Mouse (Mus musculus): ENCODE results near the gene Loxl3. TPM values are rescaled to one million over a fixed set of nuclear protein-coding genes. Genes with fewer than 3 reads are reported as not detected.

Loxl3 gene
- total RNA-seq, 2 experiments from 2014 or later: 0.61 to 8.2 TPM

GRCm38 (mm10) chr6:83043561-83043960 lies 9.6 kb downstream of the Loxl3 start:
- no peak for ATAC-seq (replicated peaks; ENCODE audit: low FRiP score, low TSS enrichment, poor library complexity, severe bottlenecking)

- ATAC-seq (replicated peaks; ENCODE audit: low FRiP score, low TSS enrichment, poor library complexity, severe bottlenecking): no peak
These were observed 10.0 kb downstream of the Loxl3 start for GRCm38 (mm10) chr6:83043993-83044392.

DNA sequence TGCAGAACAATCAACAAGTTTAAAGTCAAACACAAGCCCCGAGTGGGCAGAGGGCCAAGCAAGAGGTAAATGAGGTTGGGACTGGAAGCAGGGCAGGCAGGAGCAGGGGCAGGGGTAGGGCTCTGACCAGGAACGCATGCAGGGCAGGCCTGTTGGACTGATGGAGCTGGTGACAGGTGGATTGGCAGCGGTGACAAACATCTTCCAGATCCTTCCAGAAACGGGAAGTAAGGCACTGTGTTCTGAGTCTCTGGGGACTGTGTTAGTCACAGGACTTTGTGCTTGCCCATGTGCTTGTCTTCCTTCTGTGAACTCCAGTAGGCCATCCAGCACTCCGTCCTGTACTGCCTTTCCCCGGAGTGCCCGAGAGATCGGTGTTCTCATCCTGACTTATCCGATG lies 10.8 kb downstream of the Loxl3 start:
- no peak for ATAC-seq (replicated peaks; ENCODE audit: low FRiP score, low TSS enrichment, poor library complexity, severe bottlenecking)

DNA sequence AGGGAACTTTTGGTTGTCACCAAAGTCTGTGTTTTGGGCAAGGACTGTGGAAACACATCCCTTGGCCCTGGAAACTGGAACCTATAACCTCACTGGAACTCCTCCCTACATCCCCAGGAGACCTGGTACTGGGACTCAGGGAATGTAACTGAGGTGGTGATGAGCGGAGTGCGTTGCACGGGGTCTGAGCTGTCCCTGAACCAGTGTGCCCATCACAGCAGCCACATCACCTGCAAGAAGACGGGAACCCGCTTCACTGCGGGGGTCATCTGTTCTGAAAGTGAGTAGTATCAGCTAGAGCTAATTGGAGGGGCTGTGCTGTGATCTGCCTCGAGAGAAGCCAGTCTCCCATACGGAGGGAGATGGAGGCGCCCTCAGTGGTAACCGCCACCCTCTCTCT lies 15.4 kb downstream of the Loxl3 start:
- no peak for ATAC-seq (replicated peaks; ENCODE audit: low FRiP score, low TSS enrichment, poor library complexity, severe bottlenecking)

DNA sequence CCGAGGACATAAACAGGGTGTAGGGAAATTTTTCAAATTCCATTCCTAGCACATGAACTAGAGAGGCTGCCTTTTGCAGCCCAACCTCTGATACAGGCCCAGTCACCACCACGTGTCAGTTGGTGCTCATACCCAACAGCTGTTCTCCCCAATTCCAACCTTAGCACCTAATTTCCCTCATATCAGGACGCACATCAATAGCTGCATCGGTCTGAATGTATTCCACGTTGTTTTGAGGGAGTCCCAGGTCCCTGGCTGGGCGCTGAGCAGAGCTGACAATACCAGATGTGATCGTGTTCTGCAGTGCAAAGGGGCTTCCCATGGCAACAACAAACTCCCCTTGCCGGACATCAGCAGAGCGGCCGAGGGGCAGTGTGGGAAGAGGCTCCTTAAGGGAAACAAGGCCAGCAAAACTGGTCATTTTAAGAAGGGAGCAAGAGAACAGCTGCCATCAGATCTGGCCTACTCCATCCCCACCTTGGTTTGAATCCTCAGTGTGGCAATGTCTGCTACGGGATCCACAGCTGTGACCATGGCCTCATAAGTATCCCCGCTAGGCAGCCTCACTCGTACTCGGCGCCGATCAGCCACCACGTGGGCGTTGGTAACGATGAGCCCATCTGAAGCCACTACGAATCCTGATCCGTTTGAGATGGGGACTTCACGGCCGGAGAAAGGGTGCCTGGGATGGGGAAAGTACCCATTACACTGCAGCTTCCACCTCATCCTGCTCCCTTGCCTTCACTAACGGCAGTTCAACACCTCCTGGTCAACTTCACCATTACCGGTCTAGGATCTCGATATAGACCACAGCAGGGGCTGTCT lies 19.4 kb downstream of the Loxl3 start:
- ATAC-seq (replicated peaks; ENCODE audit: low FRiP score, low TSS enrichment, poor library complexity, severe bottlenecking): peak; percentile 25

GRCm38 (mm10) chr6:83054074-83054851 lies 20.3 kb downstream of the Loxl3 start, which contains the start of gene Aup1:
Aup1 (plus strand) TSS chr6:83054521.
- peak; percentile 88 for ATAC-seq (replicated peaks; ENCODE audit: low FRiP score, low TSS enrichment, poor library complexity, severe bottlenecking)

DNA sequence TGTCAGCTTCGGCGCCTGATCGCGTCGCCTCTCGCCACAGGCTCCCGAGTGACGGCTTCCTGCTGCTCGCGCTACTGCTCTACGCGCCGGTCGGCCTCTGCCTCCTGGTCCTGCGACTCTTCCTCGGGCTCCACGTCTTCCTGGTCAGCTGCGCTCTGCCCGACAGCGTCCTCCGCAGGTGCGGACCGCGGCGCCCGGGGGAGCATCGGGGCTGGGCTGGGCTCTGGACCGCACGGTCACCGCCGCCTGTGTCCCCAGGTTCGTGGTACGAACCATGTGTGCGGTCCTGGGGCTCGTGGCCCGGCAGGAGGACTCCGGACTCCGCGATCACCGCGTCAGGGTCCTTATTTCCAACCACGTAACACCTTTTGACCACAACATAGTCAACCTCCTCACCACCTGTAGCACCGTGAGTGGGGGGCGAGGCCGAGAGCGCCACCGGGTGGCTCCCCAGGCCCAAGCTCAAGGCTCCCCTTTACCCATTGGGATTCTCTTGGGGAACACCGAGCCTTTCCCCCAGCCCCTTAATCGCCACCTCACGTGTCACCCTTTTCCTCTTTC lies 21.0 kb downstream of the Loxl3 start, which contains the start of gene Htra2:
Htra2 (minus strand) TSS at position 403 of the 561 bp plus-strand sequence.
- ATAC-seq (replicated peaks; ENCODE audit: low FRiP score, low TSS enrichment, poor library complexity, severe bottlenecking): no peak

DNA sequence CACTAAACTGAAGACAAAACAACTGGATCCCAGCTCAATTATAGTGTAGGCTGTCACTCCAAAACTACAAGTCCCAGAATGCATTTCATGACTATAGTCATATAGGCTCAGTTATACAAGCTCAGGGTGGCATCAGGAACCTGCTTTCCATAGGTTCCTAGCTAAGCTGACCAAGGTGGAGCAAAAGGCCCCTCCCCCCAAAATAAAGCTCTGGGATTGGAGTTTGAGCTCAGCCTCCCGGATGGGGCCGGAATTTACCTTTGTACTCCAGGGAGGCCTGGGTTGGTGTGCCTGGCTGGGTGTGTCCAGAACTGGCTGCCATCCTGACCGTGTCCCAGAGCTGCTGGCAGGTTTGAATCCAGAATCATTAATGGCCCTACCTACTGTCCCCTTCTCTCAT lies 23.8 kb downstream of the Loxl3 start, which contains the start of gene Dqx1:
Dqx1 (plus strand) TSS at position 55 of the 400 bp plus-strand sequence.
- ATAC-seq (replicated peaks; ENCODE audit: low FRiP score, low TSS enrichment, poor library complexity, severe bottlenecking): no peak

DNA sequence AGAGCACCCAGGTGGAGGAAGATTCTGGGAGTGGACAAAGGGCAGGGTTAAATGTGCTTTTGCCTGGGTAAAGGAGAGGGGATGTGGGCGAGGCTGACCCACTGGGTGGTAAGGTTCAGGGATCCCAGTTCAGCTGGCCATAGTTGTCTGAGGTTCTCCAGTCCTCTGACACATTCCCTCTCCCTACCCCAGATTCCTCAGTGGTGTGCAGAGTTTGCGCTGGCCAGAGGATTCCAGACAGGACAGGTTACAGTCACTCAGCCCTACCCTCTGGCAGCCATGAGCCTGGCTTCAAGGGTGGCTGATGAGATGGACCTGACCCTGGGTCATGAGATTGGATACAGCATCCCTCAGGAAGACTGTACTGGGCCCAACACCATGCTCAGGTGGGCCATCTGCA lies 24.8 kb downstream of the Loxl3 start:
- ATAC-seq (replicated peaks; ENCODE audit: low FRiP score, low TSS enrichment, poor library complexity, severe bottlenecking): no peak

GRCm38 (mm10) chr6:83065995-83066394 lies 32.0 kb downstream of the Loxl3 start:
- no peak for ATAC-seq (replicated peaks; ENCODE audit: low FRiP score, low TSS enrichment, poor library complexity, severe bottlenecking)

GRCm38 (mm10) chr6:83066441-83066840 lies 32.5 kb downstream of the Loxl3 start:
- ATAC-seq (replicated peaks; ENCODE audit: low FRiP score, low TSS enrichment, poor library complexity, severe bottlenecking): no peak

DNA sequence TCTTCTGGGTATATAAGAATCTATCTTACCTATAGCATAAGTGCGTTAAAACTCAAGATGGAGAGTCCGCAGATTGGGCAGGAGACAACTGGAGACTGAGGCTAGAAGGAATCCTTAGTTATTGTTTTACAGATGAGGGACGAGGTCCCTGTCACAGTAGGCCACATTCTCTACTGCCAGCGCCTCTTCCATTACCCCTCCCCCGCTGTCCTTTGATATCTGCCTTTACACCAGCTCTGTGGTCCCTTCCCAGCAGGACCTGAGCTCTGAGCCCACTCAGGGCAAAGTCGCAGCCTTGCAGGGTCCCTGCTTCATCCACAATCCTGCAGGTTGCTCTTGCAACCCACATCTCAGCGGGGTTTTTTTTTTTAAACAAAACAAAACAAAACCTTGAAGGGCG lies 34.2 kb downstream of the Loxl3 start:
- no peak for ATAC-seq (replicated peaks; ENCODE audit: low FRiP score, low TSS enrichment, poor library complexity, severe bottlenecking)

DNA sequence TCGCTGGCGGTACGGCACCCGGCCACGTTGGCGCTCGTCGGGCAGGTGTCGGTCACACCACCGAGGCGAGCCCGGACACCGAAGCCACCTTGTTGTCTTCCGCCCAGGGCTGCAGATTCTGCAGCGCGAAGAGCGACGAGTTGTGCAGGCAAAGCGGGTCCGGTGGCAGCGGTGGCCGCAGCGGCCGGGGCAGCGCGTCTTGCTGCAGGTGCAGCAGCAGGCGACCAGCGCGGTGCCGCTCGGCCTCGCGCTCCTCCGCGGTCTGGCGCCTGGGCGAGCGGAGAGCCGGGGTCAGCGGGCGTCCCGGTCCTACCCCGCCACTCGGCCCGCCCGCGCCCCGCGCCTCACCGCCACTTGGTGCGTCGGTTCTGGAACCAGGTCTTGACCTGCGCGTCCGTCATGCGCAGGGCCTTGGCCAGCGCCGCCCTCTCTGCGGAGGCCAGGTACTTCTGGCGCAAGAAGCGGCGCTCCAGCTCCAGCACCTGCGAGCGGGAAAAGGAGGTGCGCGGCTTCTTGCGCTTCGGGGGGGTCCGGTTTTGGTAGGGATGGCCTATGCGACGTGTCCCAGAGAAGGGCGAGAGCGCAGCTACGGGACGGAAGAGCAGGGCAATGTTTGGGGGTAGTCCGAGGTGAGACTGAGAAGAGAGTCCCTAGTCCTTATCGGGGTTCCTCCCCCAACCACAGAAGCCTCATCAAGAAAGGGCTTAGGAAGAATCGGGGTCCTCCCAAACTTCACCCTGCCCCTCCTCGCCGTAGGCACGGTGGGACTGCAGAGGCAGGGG lies 34.9 kb downstream of the Loxl3 start:
- ATAC-seq (replicated peaks; ENCODE audit: low FRiP score, low TSS enrichment, poor library complexity, severe bottlenecking): no peak

- ATAC-seq (replicated peaks; ENCODE audit: low FRiP score, low TSS enrichment, poor library complexity, severe bottlenecking): no peak
These were observed 35.7 kb downstream of the Loxl3 start for GRCm38 (mm10) chr6:83069488-83070246.

DNA sequence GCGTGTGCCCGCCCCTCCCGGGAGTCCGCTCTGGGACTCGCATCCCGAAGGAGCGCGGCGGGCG lies 36.1 kb downstream of the Loxl3 start, which contains the start of gene Tlx2:
Tlx2 (minus strand) TSS at position 47 of the 64 bp plus-strand sequence.
- no peak for ATAC-seq (replicated peaks; ENCODE audit: low FRiP score, low TSS enrichment, poor library complexity, severe bottlenecking)

DNA sequence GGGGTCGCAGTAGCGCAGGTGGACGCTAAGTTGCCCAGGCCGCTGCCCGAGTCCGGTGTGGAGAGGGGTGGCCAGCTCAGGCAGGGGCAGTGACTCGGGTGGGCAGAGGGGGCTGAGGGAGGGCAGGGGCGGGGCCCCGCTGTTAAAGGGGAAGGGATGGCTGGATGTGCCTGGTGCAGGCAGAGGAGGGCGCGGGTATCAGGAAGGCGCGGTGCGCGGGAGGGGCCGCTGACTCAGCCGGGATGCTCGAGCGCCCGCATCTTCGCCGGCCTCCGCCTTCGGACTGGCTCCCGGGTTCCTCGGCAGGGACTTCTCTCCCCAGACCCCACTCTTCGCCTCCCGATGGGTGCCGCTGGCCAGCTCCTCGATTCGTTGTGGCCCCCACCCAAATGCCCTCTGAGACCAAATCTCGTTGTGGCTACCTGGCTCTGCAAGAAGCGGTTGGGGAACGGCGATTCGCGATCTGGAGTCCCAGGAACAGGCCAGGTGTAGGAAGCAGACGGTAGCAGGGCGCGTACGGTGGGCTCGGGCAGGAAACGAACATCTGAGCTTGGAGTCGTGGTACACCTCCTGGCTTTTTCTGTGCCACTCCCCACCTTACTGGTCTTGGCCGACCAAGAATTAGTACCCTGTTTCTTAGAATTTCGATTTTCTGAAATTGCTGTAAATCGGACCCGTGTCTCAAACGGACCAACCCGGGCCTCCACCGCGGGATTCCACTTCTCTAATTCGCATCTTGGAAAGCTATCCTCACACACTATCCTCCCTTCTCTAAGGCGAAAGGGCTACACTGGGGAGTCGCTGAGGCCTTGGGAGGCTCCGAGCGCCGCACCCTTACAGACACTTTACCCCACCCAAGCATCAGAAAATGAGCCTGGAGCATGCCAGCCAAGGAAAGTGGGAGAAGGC lies 36.6 kb downstream of the Loxl3 start:
- ATAC-seq (replicated peaks; ENCODE audit: low FRiP score, low TSS enrichment, poor library complexity, severe bottlenecking): no peak

- ATAC-seq (replicated peaks; ENCODE audit: low FRiP score, low TSS enrichment, poor library complexity, severe bottlenecking): no peak
These were observed 37.2 kb downstream of the Loxl3 start for GRCm38 (mm10) chr6:83071220-83071619.

GRCm38 (mm10) chr6:83074979-83075378 lies 41.0 kb downstream of the Loxl3 start:
- ATAC-seq (replicated peaks; ENCODE audit: low FRiP score, low TSS enrichment, poor library complexity, severe bottlenecking): no peak
